Mouse (Mus musculus): ENCODE data around the gene Kctd6. TPM values are rescaled to one million over a fixed set of nuclear protein-coding genes. Genes with fewer than 3 reads are reported as not detected.

Gene Kctd6
- total and polyA plus RNA-seq, 3 experiments: 2.9 to 4.2 (median 3.8) TPM

GRCm38 (mm10) chr14:8258752-8259151, 44.8 kb downstream of the Kctd6 start:
- Histone ChIP-seq H3K4me1 (ENCODE audit: control insufficient read depth in 1 of 2, insufficient read depth in 2 of 2) (peaks cover 3 to 6% of the 10 kb centered on the region in 2 experiments; a peak in 2 of 4 replicates), H3K27ac (ENCODE audit: insufficient read depth, low read depth) (no peak overlapping the region), H3K9me3 (replicated peaks; ENCODE audit: low read length) (no peaks in the 10 kb centered on the region), H3K27me3 (replicated peaks) (peaks cover 24% of the 10 kb centered on the region), H3K9ac (ENCODE audit: insufficient read depth, low read depth) (no peak overlapping the region), H3K36me3 (replicated peaks in 1 of 2; ENCODE audit: control insufficient read depth in 1 of 2, insufficient read depth in 1 of 2, low read length in 1 of 2) (no peaks in the 10 kb centered on the region), H3K4me3 (replicated peaks in 1 of 3; ENCODE audit: low read depth in 2 of 3, low read length in 2 of 3, poor library complexity in 1 of 3) (no peak overlapping the region), H3K4me2 (ENCODE audit: insufficient read depth, low read depth, poor library complexity, severe bottlenecking) (no peak overlapping the region), H3K79me2 (replicated peaks; ENCODE audit: control insufficient read depth, extremely low read depth, insufficient read depth, poor library complexity, severe bottlenecking) (no peaks in the 10 kb centered on the region)
- in situ Hi-C loops (cut with MboI; ENCODE audit: low pct_ligation_motif_present, low pct_unique_long_range_greater_than_20kb, low sequenced_read_pairs): no loop called here
- no peak for DNase-seq (ENCODE audit: extremely low read depth)
- dilution Hi-C loops (cut with MboI; ENCODE audit: extremely low pct_ligation_motif_present, extremely low pct_unique_long_range_greater_than_20kb, low sequenced_read_pairs): no loop called here
- TF ChIP-seq GABPA (IDR thresholded peaks at IDR 0.05; ENCODE audit: insufficient replicate concordance, low read depth, low read length) (no peak), HCFC1 (IDR thresholded peaks at IDR 0.05; ENCODE audit: low read depth, low read length) (no peak), MYC (IDR thresholded peaks at IDR 0.05; ENCODE audit: low read depth, low read length) (no peak), USF1 (IDR thresholded peaks at IDR 0.05; ENCODE audit: low read depth, low read length) (no peak), E2F4 (IDR thresholded peaks at IDR 0.05; ENCODE audit: insufficient replicate concordance, low read depth, low read length) (no peak), BHLHE40 (IDR thresholded peaks at IDR 0.05; ENCODE audit: low read depth, low read length) (no peak), ZKSCAN1 (IDR thresholded peaks at IDR 0.05; ENCODE audit: borderline replicate concordance, low read depth, low read length) (no peak), ZMIZ1 (IDR thresholded peaks at IDR 0.05; ENCODE audit: low read depth, low read length) (no peak), ZC3H11A (IDR thresholded peaks at IDR 0.05; ENCODE audit: low read depth, low read length) (no peak), SMC3 (IDR thresholded peaks at IDR 0.05; ENCODE audit: low read depth, low read length) (no peak), USF2 (conservative IDR thresholded peaks at IDR 0.05; ENCODE audit: low read depth, low read length) (no peak), SIN3A (IDR thresholded peaks at IDR 0.05; ENCODE audit: low read length) (no peak), NRF1 (IDR thresholded peaks at IDR 0.05; ENCODE audit: low read depth, low read length) (no peak), ELF1 (IDR thresholded peaks at IDR 0.05; ENCODE audit: low read depth, low read length) (no peak), ZNF384 (IDR thresholded peaks at IDR 0.05; ENCODE audit: low read depth, low read length) (no peak), RAD21 (IDR thresholded peaks at IDR 0.05; ENCODE audit: low read depth, low read length) (no peak), MAZ (IDR thresholded peaks at IDR 0.05; ENCODE audit: low read depth, low read length) (no peak)

DNA sequence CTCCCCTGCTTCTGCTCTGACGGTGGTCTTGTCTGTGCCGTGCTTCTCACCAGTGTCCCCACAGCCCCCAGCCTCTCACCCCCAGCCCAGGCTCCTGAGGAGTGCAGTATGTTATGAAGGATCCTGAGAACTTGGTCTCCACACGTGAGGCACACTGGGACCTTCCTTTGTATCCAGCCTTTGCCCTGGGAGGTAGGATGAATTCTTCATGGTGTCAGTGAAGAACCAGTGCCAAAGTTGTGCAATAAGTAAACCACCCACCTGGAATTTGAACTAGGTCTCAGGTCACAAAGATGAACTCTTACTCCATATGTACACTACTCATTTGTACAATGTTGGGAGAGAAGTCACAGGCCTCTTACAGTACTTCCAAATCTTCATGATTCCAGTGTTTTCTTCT, 45.2 kb downstream of the Kctd6 start, which contains the start of gene Acox2:
Gene Acox2 (minus strand): TSS at position 188 of the 400 bp plus-strand sequence.
- H3K4me2 ChIP-seq (ENCODE audit: insufficient read depth, low read depth, poor library complexity, severe bottlenecking): no peak within 1 kb of the TSS

More for the DNA sequence above, 45.2 kb downstream of the Kctd6 start, which contains the start of gene Acox2:
- dilution Hi-C loops (cut with MboI; ENCODE audit: extremely low pct_ligation_motif_present, extremely low pct_unique_long_range_greater_than_20kb, low sequenced_read_pairs): no loop called here
- H3K27ac ChIP-seq (ENCODE audit: insufficient read depth, low read depth): no peak within 1 kb of the TSS
- no peaks in the 10 kb centered on the region for H3K36me3 ChIP-seq (replicated peaks in 1 of 2; ENCODE audit: control insufficient read depth in 1 of 2, insufficient read depth in 1 of 2, low read length in 1 of 2)
- no peaks in the 10 kb centered on the region for H3K9me3 ChIP-seq (replicated peaks; ENCODE audit: low read length)
- no peak for DNase-seq (ENCODE audit: extremely low read depth)
- H3K9ac ChIP-seq (ENCODE audit: insufficient read depth, low read depth): no peak within 1 kb of the TSS
- no peak for TF ChIP-seq BHLHE40 (IDR thresholded peaks at IDR 0.05; ENCODE audit: low read depth, low read length)
- no peak for TF ChIP-seq NELFE (IDR thresholded peaks at IDR 0.05; ENCODE audit: low read depth, low read length)
- TF ChIP-seq NRF1 (IDR thresholded peaks at IDR 0.05; ENCODE audit: low read depth, low read length): no peak
- TF ChIP-seq MAX (IDR thresholded peaks at IDR 0.05; ENCODE audit: low read length): no peak
- TF ChIP-seq ZMIZ1 (IDR thresholded peaks at IDR 0.05; ENCODE audit: low read depth, low read length): no peak
- no peak for TF ChIP-seq MYC (IDR thresholded peaks at IDR 0.05; ENCODE audit: low read depth, low read length)
- TF ChIP-seq CHD1 (IDR thresholded peaks at IDR 0.05; ENCODE audit: low read depth, low read length): no peak
- TF ChIP-seq TCF12 (IDR thresholded peaks at IDR 0.05; ENCODE audit: low read depth, low read length): no peak
- no peak for TF ChIP-seq ETS1 (conservative IDR thresholded peaks at IDR 0.05; ENCODE audit: low read depth, low read length)
- no peak for TF ChIP-seq JUN (IDR thresholded peaks at IDR 0.05; ENCODE audit: insufficient read depth, low read depth, low read length)
- TF ChIP-seq POLR2A (IDR thresholded peaks at IDR 0.05; ENCODE audit: low read depth, low read length): no peak
- no peak for TF ChIP-seq KAT2A (IDR thresholded peaks at IDR 0.05; ENCODE audit: insufficient replicate concordance, low read length)
- TF ChIP-seq GABPA (IDR thresholded peaks at IDR 0.05; ENCODE audit: insufficient replicate concordance, low read depth, low read length): no peak
- no peak for TF ChIP-seq RAD21 (IDR thresholded peaks at IDR 0.05; ENCODE audit: low read depth, low read length)
- TF ChIP-seq SMC3 (IDR thresholded peaks at IDR 0.05; ENCODE audit: low read depth, low read length): no peak
- H3K79me2 ChIP-seq (replicated peaks; ENCODE audit: control insufficient read depth, extremely low read depth, insufficient read depth, poor library complexity, severe bottlenecking): no peaks in the 10 kb centered on the region
- peaks cover 24% of the 10 kb centered on the region for H3K27me3 ChIP-seq (replicated peaks)
- no peak within 1 kb of the TSS for H3K4me3 ChIP-seq (replicated peaks in 1 of 3; ENCODE audit: low read depth in 2 of 3, low read length in 2 of 3, poor library complexity in 1 of 3)
- in situ Hi-C loops (cut with MboI; ENCODE audit: low pct_ligation_motif_present, low pct_unique_long_range_greater_than_20kb, low sequenced_read_pairs): no loop called here
- H3K4me1 ChIP-seq (ENCODE audit: control insufficient read depth in 1 of 2, insufficient read depth in 2 of 2): peaks cover 3 to 6% of the 10 kb centered on the region in 2 experiments; a peak in 2 of 4 replicates
